Mouse (Mus musculus) hindbrain, embryonic 15.5 days (tissue): Measurements from ENCODE around the gene Enkd1. TPM values are rescaled to one million over a fixed set of nuclear protein-coding genes. Genes with fewer than 3 reads are reported as not detected.

ENCODE experiments used
- ATAC-seq: fragments of 200-750 bp; cut with Nextera tagmentation; 2 replicates; pipeline ENCODE4 v1.8.0; 2017; ENCODE audit warnings: low read depth, moderate number of reproducible peaks, moderate TSS enrichment; ENCODE audit not compliant: low FRiP score
- H3K27ac ChIP-seq: fragments of 300-500 bp; sonication (generic); replicated peaks from 2 replicates; pipeline ENCODE4 v1.5.1; 2015; ENCODE audit warnings: mild to moderate bottlenecking, inconsistent platforms
- H3K27me3 ChIP-seq: fragments of 300-500 bp; sonication (generic); 2 replicates; pipeline ENCODE4 v1.6.1; 2015; ENCODE audit warnings: control low read depth, inconsistent platforms
- H3K36me3 ChIP-seq: fragments of 300-500 bp; sonication (generic); 2 replicates; pipeline ENCODE4 v1.6.1; 2015; ENCODE audit warnings: control low read depth, inconsistent platforms
- H3K4me1 ChIP-seq: fragments of 300-500 bp; sonication (generic); replicated peaks from 2 replicates; pipeline ENCODE4 v1.6.1; 2015; ENCODE audit warnings: control low read depth, inconsistent platforms
- H3K4me2 ChIP-seq: fragments of 300-500 bp; sonication (generic); 2 replicates; pipeline ENCODE4 v1.6.1; 2015; ENCODE audit warnings: moderate library complexity, mild to moderate bottlenecking, inconsistent platforms
- H3K4me3 ChIP-seq: fragments of 300-500 bp; sonication (generic); 2 replicates; pipeline ENCODE4 v1.5.1; 2015; ENCODE audit warnings: mild to moderate bottlenecking, inconsistent platforms
- H3K9ac ChIP-seq: fragments of 300-500 bp; sonication (generic); 2 replicates; pipeline ENCODE4 v1.6.1; 2015; ENCODE audit warnings: inconsistent platforms
- H3K9me3 ChIP-seq: fragments of 300-500 bp; sonication (generic); 2 replicates; pipeline ENCODE4 v1.6.1; 2016; ENCODE audit warnings: control low read depth, inconsistent platforms
- WGBS: fragments of 180-500 bp; shearing (Covaris S2); methylation state at CpG from one replicate; pipeline ENCODE4 v1.1.7; 2015; 5-methylcytosine and 5-hydroxymethylcytosine counted together
- polyA plus RNA-seq: library from polyadenylated mRNA; unstranded; fragments of >200 nt; fragmentation: Nextera tagmentation; extraction: Ambion mirVana; gene quantifications from 2 replicates; pipeline ENCODE4 v1.2.1, GENCODE M21; 2015

The Enkd1 gene
- polyA plus RNA-seq, 1 experiment from 2014 or later = 15.7 TPM

- no peaks in the 10 kb centered on the region for H3K9me3 ChIP-seq
- H3K36me3 ChIP-seq = peaks cover 16% of the 10 kb centered on the region
- no peaks in the 10 kb centered on the region for H3K4me1 ChIP-seq
- no peak overlapping the region for H3K9ac ChIP-seq
- 93% methylated on average over 15 of the region's 15 CpGs for WGBS
- no peak overlapping the region for H3K4me2 ChIP-seq
- no peak overlapping the region for H3K4me3 ChIP-seq
- ATAC-seq = no peak
- no peak overlapping the region for H3K27ac ChIP-seq
- H3K27me3 ChIP-seq = no peaks in the 10 kb centered on the region
Measured at GRCm38 (mm10) chr8:105716302-105716945, 8.4 kb upstream of the Enkd1 start.

DNA sequence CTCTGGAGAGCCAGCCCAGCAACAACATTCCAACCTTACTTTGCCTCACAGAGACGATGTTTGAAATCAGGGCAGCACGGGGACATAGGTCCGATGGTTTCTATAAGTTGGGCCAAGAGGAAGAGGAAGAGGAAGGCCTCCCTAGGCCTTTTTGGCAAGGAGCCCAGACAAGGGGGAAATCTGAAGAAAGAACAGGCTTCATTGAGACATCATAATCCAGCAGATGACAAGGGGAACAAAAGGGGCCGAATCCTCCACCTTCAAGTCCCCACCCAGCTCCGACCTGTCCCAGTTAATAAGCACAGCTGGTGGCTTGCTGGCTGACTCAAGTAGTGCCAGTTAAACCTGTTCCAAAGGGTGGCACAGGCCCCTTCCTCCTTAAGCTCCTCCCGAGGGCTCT is 7.0 kb upstream of the Enkd1 start:
- no peaks in the 10 kb centered on the region for H3K4me1 ChIP-seq
- H3K27ac ChIP-seq = no peak overlapping the region
- no peak for ATAC-seq
- H3K27me3 ChIP-seq = no peaks in the 10 kb centered on the region
- no peak overlapping the region for H3K4me2 ChIP-seq
- no peak overlapping the region for H3K9ac ChIP-seq
- no peak overlapping the region for H3K4me3 ChIP-seq
- no peaks in the 10 kb centered on the region for H3K9me3 ChIP-seq
- H3K36me3 ChIP-seq = peaks cover 12% of the 10 kb centered on the region
- WGBS = 70% methylated on average over 6 of the region's 6 CpGs

DNA sequence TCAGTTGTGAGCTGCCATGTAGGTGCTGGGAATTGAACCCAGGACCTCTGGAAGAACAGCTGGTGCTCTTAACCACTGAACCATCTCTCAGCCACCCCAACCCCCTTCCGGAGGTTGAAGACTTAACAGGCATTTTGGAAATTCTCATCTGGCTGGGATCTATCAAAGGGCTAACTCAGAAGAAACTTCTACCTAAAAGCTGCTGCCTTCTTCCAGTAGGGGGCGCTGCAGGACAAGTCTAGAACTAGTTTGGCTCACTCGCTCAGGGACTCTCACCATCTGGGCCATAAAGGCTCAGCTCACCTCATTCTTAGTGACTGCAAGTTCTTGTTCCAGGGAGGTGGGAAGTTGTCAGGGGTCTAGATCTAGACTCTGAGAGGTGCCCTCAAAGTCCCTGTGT is 6.1 kb upstream of the Enkd1 start:
- no peak; the same call in 1 of the 2 replicates for ATAC-seq
- Histone ChIP-seq H3K27me3 (no peaks in the 10 kb centered on the region), H3K9me3 (no peaks in the 10 kb centered on the region), H3K27ac (no peak overlapping the region), H3K4me1 (no peaks in the 10 kb centered on the region), H3K36me3 (peaks cover 12% of the 10 kb centered on the region), H3K4me2 (no peak overlapping the region), H3K9ac (no peak overlapping the region), H3K4me3 (no peak overlapping the region)
- WGBS = 9% methylated on average over 3 of the region's 3 CpGs

DNA sequence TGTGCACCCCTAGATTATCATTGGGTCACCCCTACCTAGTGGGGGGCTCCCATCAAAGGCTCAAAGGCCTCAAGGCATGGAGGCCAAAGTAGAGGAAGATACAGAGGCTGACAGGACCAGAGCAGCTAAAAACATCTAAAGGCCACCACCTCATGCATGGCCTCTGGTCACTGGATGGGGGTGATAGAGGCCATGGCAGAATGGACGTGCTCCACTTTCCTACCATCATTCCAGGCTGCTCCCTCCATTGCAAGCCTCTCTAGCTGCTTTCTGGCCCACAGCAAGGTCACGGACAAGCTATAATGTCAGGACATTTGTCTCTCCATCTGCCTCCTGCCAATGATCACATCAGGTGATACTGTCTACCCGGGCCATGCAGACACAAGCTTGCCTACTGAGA is 4.3 kb upstream of the Enkd1 start:
- no peak for ATAC-seq
- Histone ChIP-seq H3K27me3 (no peaks in the 10 kb centered on the region), H3K36me3 (peaks cover 11% of the 10 kb centered on the region), H3K9ac (no peak overlapping the region), H3K4me3 (no peak overlapping the region), H3K4me1 (peaks cover 7% of the 10 kb centered on the region), H3K9me3 (no peaks in the 10 kb centered on the region), H3K27ac (no peak overlapping the region), H3K4me2 (no peak overlapping the region)
- WGBS = 91% methylated on average over 3 of the region's 3 CpGs

- no peak overlapping the region for H3K4me2 ChIP-seq
- peaks cover 2% of the 10 kb centered on the region; the same call in 1 of the 2 replicates for H3K36me3 ChIP-seq
- H3K9ac ChIP-seq = no peak overlapping the region
- no peak for ATAC-seq
- H3K27me3 ChIP-seq = no peaks in the 10 kb centered on the region
- H3K4me3 ChIP-seq = no peak overlapping the region
- WGBS = 80% methylated on average over 14 of the region's 14 CpGs
- H3K27ac ChIP-seq = no peak overlapping the region
- peaks cover 18% of the 10 kb centered on the region for H3K4me1 ChIP-seq
- H3K9me3 ChIP-seq = no peaks in the 10 kb centered on the region
Measured at GRCm38 (mm10) chr8:105709317-105709716, 1.3 kb upstream of the Enkd1 start.

- Histone ChIP-seq H3K4me3 (no peak overlapping the region), H3K9ac (no peak overlapping the region), H3K9me3 (no peaks in the 10 kb centered on the region), H3K27me3 (no peaks in the 10 kb centered on the region), H3K4me1 (peaks cover 18% of the 10 kb centered on the region), H3K27ac (no peak overlapping the region), H3K4me2 (no peak overlapping the region), H3K36me3 (peaks cover 4% of the 10 kb centered on the region; the same call in 1 of the 2 replicates)
- no peak for ATAC-seq
- 93% methylated on average over 8 of the region's 8 CpGs for WGBS
Measured at GRCm38 (mm10) chr8:105708675-105709074, 665 bp upstream of the Enkd1 start.

GRCm38 (mm10) chr8:105706426-105706825 is 1.6 kb downstream of the Enkd1 start:
- Histone ChIP-seq H3K4me2 (peak overlapping the region; percentile 98), H3K27me3 (no peaks in the 10 kb centered on the region), H3K27ac (no peak overlapping the region), H3K4me3 (peak overlapping the region; percentile 77; the same call in 1 of the 2 replicates), H3K36me3 (peaks cover 10% of the 10 kb centered on the region), H3K9ac (no peak overlapping the region), H3K4me1 (peaks cover 36% of the 10 kb centered on the region), H3K9me3 (no peaks in the 10 kb centered on the region)
- ATAC-seq = no peak
- 75% methylated on average over 12 of the region's 12 CpGs for WGBS

GRCm38 (mm10) chr8:105704955-105705354 is 3.1 kb downstream of the Enkd1 start:
- Histone ChIP-seq H3K4me1 (peaks cover 42% of the 10 kb centered on the region), H3K36me3 (peaks cover 10% of the 10 kb centered on the region), H3K9ac (no peak overlapping the region), H3K4me3 (no peak overlapping the region), H3K9me3 (no peaks in the 10 kb centered on the region), H3K4me2 (no peak overlapping the region), H3K27me3 (no peaks in the 10 kb centered on the region), H3K27ac (no peak overlapping the region)
- 92% methylated on average over 6 of the region's 6 CpGs for WGBS
- ATAC-seq = no peak

GRCm38 (mm10) chr8:105704146-105704812 is 3.7 kb downstream of the Enkd1 start:
- WGBS = 92% methylated on average over 34 of the region's 34 CpGs
- Histone ChIP-seq H3K4me2 (no peak overlapping the region), H3K4me1 (peaks cover 49% of the 10 kb centered on the region), H3K27ac (no peak overlapping the region), H3K9me3 (no peaks in the 10 kb centered on the region), H3K9ac (no peak overlapping the region), H3K4me3 (no peak overlapping the region), H3K27me3 (no peaks in the 10 kb centered on the region), H3K36me3 (peaks cover 10% of the 10 kb centered on the region)
- no peak for ATAC-seq

GRCm38 (mm10) chr8:105702731-105703415 is 5.1 kb downstream of the Enkd1 start:
- Histone ChIP-seq H3K9ac (no peak overlapping the region), H3K4me1 (peaks cover 47% of the 10 kb centered on the region), H3K9me3 (no peaks in the 10 kb centered on the region), H3K27me3 (no peaks in the 10 kb centered on the region), H3K4me3 (no peak overlapping the region), H3K4me2 (peak overlapping the region; percentile 93), H3K27ac (no peak overlapping the region), H3K36me3 (peaks cover 21% of the 10 kb centered on the region)
- WGBS = 95% methylated on average over 24 of the region's 24 CpGs
- ATAC-seq = no peak

DNA sequence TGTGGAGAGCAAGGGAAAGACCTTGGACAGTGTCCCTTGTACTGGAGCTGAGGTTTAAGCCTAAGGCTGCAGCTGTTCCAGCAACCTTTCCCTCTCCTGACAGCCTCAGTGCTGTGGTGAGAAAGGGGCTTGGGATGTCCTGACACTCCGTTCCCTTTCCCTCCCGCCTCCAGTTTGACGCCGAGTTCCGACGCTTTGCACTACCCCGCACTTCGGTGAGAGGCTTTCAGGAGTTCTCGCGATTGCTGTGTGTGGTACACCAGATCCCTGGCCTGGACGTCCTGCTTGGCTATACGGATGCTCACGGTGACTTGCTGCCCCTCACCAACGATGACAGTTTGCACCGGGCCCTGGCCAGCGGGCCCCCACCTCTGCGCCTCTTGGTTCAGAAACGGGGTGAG is 6.0 kb downstream of the Enkd1 start:
- peaks cover 40% of the 10 kb centered on the region for H3K4me1 ChIP-seq
- ATAC-seq = peak; percentile 7; the same call in 1 of the 2 replicates
- WGBS = 28% methylated on average over 18 of the region's 18 CpGs
- no peaks in the 10 kb centered on the region for H3K27me3 ChIP-seq
- peaks cover 29% of the 10 kb centered on the region for H3K36me3 ChIP-seq
- H3K27ac ChIP-seq = peak overlapping the region; percentile 91
- H3K9me3 ChIP-seq = no peaks in the 10 kb centered on the region
- peak overlapping the region; percentile 93 for H3K4me2 ChIP-seq
- peak overlapping the region; percentile 56 for H3K4me3 ChIP-seq
- H3K9ac ChIP-seq = peak overlapping the region; percentile 70
